Mouse (Mus musculus): ENCODE results near the gene Rab21.

GRCm38 (mm10) chr10:115312194-115312593, 3.2 kb downstream of the Rab21 start:
- TF ChIP-seq CTCF (IDR thresholded peaks at IDR 0.05; ENCODE audit: borderline replicate concordance, extremely low read depth, insufficient read depth, insufficient read length) = no peak
- TF ChIP-seq POLR2A (IDR thresholded peaks at IDR 0.05; ENCODE audit: borderline replicate concordance, extremely low read depth, insufficient read depth, insufficient read length, poor library complexity, severe bottlenecking) = no peak

All from brain, embryonic 14.5 days (tissue).